Mouse (Mus musculus) adrenal gland, adult 8-10 months (tissue): ENCODE results near the gene Amh. TPM values are rescaled to one million over a fixed set of nuclear protein-coding genes. Genes with fewer than 3 reads are reported as not detected.

Experiments used
- microRNA-seq, 2 experiments: library from miRNA; unstranded; fragments of <30 nt; microRNA quantifications; one replicate each; pipeline ENCODE4 v1.2.0; 2022
- total RNA-seq, 4 experiments: library from RNA; stranded (reverse); gene quantifications; 2 replicates each; pipeline ENCODE4 v1.2.4; 2022

Amh gene
- total RNA-seq, 4 experiments from 2014 or later, result 0.20 to 1.3 (median 0.68) TPM

Small RNAs within 50 kb of the gene (microRNA-seq; reads per million reads assigned to microRNA genes)
- 0.88 to 2.5 reads per million in 2 experiments for gene Mir1982

Other genes with a start within 250 kb of the Amh start
- gene Rexo1, start 243.7 kb upstream of the Amh start, total RNA-seq, result 10 to 100 TPM; 54.2 to 60.1 (median 57.0) TPM
- gene Klf16, start 227.9 kb upstream of the Amh start, total RNA-seq, result 10 to 100 TPM; 12.7 to 15.4 (median 14.6) TPM
- 100 to 1,000 TPM in 1 of 4 experiments, 10 to 100 TPM in 3; 97.0 to 101 (median 97.8) TPM for gene Abhd17a, start 214.9 kb upstream of the Amh start, total RNA-seq
- 10 to 100 TPM; 58.7 to 79.9 (median 70.3) TPM for gene Scamp4, start 202.4 kb upstream of the Amh start, total RNA-seq
- gene Adat3, start 202.4 kb upstream of the Amh start, total RNA-seq, result 1 to 10 TPM; 1.8 to 4.7 (median 2.9) TPM
- gene Gm49322, start 199.2 kb upstream of the Amh start, total RNA-seq, result 1 to 10 TPM; 1.0 to 4.8 (median 3.5) TPM
- 100 to 1,000 TPM; 157 to 173 (median 165) TPM for gene Csnk1g2, start 182.4 kb upstream of the Amh start, total RNA-seq
- 10 to 100 TPM; 63.4 to 94.6 (median 79.1) TPM for gene Btbd2, start 148.2 kb upstream of the Amh start, total RNA-seq
- gene Mknk2, start 127.1 kb upstream of the Amh start, total RNA-seq, result 100 to 1,000 TPM; 106 to 157 (median 123) TPM
- gene Mob3a, start 103.3 kb upstream of the Amh start, total RNA-seq, result 10 to 100 TPM; 16.2 to 33.5 (median 25.7) TPM
- gene Izumo4, start 103.1 kb upstream of the Amh start, total RNA-seq, result 10 to 100 TPM; 19.3 to 46.2 (median 33.3) TPM
- 100 to 1,000 TPM in 2 of 4 experiments, 10 to 100 TPM in 2; 91.8 to 136 (median 113) TPM for gene Ap3d1, start 63.0 kb upstream of the Amh start, total RNA-seq
- 10 to 100 TPM; 35.0 to 78.6 (median 57.4) TPM for gene Dot1l, start 50.0 kb upstream of the Amh start, total RNA-seq
- 10 to 100 TPM; 52.0 to 78.6 (median 55.5) TPM for gene Sf3a2, start 7.0 kb upstream of the Amh start, total RNA-seq
- 100 to 1,000 TPM in 3 of 4 experiments, 10 to 100 TPM in 1; 92.4 to 130 (median 107) TPM for gene Plekhj1, start 6.6 kb upstream of the Amh start, total RNA-seq
- 10 to 100 TPM in 2 of 4 experiments, 1 to 10 TPM in 2; 5.7 to 23.4 (median 12.4) TPM for gene Jsrp1, start 8.3 kb downstream of the Amh start, total RNA-seq
- gene Oaz1, start 21.4 kb downstream of the Amh start, total RNA-seq, result 1,000 to 10,000 TPM in 1 of 4 experiments, 100 to 1,000 TPM in 3; 825 to 1,012 (median 923) TPM
- gene Lingo3, start 38.8 kb downstream of the Amh start, total RNA-seq, result 10 to 100 TPM in 3 of 4 experiments, 1 to 10 TPM in 1; 8.4 to 21.5 (median 15.9) TPM
- 10 to 100 TPM; 27.4 to 54.4 (median 34.0) TPM for gene Lsm7, start 50.0 kb downstream of the Amh start, total RNA-seq
- gene Sppl2b, start 50.0 kb downstream of the Amh start, total RNA-seq, result 10 to 100 TPM; 28.1 to 45.3 (median 36.1) TPM
- gene Tmprss9, start 66.6 kb downstream of the Amh start, total RNA-seq, result under 1 TPM in 1 of 4 experiments, not detected in 3; 0.18 TPM
- 100 to 1,000 TPM; 154 to 235 (median 185) TPM for gene Timm13, start 95.7 kb downstream of the Amh start, total RNA-seq
- 10 to 100 TPM; 10.0 to 17.2 (median 15.2) TPM for gene Lmnb2, start 113.0 kb downstream of the Amh start, total RNA-seq
- gene Gadd45b, start 124.8 kb downstream of the Amh start, total RNA-seq, result 100 to 1,000 TPM in 1 of 4 experiments, 10 to 100 TPM in 3; 17.5 to 112 (median 73.6) TPM
- 10 to 100 TPM in 2 of 4 experiments, 1 to 10 TPM in 2; 9.4 to 16.6 (median 12.9) TPM for gene Gng7, start 209.7 kb downstream of the Amh start, total RNA-seq
- 1 to 10 TPM; 3.6 to 6.5 (median 4.4) TPM for gene Diras1, start 220.4 kb downstream of the Amh start, total RNA-seq
- gene Slc39a3, start 232.2 kb downstream of the Amh start, total RNA-seq, result 10 to 100 TPM; 50.7 to 86.9 (median 66.5) TPM